Mouse (Mus musculus) neutrophil, adult 83 days (primary cell): Measurements from ENCODE around the gene Itgb2. TPM values are rescaled to one million over a fixed set of nuclear protein-coding genes. Genes with fewer than 3 reads are reported as not detected.

ENCODE experiments used
- total RNA-seq, 2 experiments: library from RNA; stranded (reverse); gene quantifications; one replicate each; pipeline ENCODE4 v1.2.4; 2023

Itgb2 gene
- total RNA-seq: 100 to 1,000 TPM; 782 to 835 TPM

DNA sequence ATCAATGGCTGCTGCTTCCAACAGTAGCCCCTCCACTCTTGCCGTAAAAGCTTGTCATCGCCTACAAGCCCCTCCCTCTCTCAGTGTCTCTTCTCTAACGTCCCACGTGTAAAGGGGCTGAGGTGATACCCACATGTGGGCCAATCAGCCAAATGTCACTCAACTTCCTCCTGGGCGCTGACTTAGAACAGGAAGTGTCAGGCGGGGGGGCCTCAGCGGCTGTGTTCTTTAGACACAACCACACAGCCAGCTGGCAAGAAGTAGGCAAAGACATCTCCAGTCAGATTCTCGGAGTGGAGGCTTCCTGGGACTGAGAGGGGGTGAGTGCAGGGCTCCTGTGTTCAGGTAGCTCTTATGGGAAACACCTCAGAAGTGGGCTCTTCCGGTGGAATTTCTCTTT is at the start of gene Itgb2:
TSS of gene Itgb2 (plus strand) at position 113 of the 400 bp plus-strand sequence.

DNA sequence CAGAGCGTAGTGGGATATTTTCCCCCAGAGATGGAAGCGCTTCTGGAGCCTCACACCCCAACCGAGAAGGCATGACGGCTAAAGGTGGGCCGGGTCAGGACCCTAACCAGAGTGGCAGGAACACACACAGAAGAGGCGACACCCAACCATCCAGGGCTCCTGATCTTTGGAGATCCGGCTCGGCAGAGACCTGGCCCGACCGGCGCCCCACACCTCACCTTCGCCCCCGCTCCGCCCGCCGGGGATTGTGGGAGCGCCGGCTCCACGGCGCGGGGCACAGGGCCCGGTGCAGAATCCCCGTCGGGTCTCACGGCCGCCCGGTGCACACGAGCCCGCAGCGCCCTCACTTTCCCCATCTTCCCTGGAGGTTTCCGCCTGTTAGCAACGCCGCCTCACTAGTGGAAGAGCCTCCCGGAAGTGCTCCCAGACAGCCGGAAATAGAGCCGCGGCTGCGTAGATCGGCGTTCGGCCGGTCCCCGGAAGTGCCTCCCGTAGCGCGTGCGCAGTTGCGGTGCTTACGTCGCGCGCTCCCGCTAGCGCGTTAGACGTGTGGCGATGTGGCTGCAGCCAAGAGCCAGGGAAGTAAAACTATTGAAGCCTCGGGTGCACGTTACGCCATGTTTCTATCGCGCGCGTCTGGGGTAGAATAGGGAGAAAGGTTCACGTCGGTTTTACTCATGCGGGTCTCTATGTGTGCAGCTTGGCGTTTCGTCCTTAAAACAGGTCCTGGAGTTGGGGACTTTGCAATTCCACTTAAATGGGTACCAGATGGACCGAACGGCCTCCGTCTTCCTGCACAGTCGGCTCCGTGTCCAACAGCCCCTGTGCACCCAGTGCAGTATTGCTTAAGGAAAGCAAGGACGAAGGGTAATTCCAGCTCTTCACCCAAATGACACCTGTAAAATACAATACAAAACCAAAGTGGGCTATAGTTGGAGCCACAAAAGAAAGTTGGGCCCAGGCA is 14.4 kb upstream of the Itgb2 start, which contains the start of gene Fam207a:
TSS of gene Fam207a (minus strand) at position 401 of the 964 bp plus-strand sequence.

DNA sequence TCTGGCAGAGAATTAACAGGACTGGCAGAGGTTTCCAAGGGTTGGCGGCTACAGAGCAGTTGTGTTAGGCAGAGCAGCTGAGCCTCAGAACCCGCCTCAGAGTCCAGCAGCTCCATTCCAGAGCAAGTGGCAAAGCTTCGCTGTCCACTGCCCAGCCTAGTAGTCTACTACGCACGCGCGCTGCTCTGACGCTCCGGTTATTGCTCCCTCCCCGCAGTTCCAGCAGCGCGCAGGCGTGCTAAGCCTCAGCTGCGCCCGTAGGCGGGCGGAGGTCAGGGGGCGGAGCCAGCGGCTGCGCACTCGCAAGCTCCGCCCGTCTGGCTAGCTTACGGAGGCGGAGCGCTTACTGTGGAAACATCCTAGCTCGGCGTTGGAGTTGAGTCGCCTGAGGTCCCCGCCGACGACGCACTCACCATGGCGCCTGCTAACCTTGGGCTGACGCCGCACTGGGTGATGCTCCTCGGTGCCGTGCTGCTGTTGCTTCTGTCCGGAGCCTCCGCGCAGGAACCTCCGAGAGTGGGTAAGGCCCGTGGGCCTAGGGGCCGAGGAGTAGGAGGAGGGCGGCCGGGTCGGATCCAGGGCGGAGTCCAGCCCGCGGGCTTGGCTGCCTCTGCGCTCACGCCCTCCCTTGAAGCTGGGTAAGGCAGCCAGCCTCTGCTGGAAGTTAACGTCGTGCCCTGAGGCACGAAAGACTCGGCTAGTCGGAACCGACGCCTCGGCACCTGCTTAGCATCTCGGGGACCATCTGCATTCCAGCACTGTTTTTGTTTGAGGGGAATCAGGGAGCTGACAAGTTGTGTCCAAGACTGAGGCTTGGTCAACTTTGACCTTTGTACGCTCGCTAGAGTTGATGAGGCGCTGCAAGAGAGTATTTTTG is 51.6 kb downstream of the Itgb2 start, which contains the start of gene Pttg1ip:
TSS of gene Pttg1ip (plus strand) at position 313 of the 877 bp plus-strand sequence.

DNA sequence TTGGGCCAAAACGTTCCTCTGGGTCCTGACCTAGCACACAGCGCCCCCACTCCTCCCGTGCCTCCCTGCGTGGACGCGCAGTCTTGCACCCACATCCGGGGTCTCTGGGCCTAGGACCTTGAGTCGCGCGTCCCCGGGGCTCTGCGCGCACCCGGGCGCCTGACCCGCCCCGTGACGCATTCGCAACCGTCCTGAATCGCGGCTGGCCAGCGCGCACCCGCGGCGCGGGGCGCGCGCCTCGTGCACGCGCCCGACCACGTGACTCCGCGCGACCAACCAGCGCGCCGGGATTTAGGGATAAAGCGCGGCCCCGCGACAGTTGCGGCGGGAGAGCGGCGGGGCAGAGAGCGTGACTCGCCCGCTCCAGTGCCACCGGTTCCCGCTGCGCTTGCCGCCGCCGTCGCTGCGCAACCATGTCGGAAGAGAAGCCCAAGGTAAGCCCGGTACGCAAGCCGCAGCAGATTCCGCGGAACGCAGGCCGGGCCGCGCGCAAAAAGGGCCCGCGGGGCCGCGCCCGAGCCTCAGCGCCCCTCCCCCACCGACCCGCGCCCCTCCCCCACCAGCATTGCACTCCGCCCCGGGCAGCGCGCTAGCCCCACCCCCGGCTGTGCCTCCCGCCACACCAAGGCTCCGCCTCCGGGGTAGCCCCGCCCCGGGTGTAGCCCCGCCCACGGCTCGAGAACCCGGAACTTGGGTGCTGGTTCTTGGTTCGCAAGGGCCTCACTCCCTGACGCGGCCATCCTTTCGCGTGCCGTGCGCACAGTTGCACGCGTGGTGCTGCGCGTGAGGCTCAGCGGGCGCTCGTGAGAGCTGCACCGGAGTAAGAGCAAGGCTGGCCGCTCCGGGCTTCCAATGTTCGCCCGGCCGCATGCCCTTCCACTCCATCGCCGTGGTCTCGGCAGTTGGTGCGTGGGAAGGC is 76.1 kb downstream of the Itgb2 start, which contains the start of the genes Sumo3 and Gm49325:
TSS of gene Sumo3 (plus strand) at position 190 of the 919 bp plus-strand sequence.
TSS of gene Gm49325 (plus strand) at position 290 of the 919 bp plus-strand sequence.

Other genes starting within 250 kb of the Itgb2 start
- gene Adarb1, start 112.0 kb upstream of the Itgb2 start, total RNA-seq: under 1 TPM; 0.18 to 0.35 TPM
- gene Fam207a, start 14.5 kb upstream of the Itgb2 start, total RNA-seq: 10 to 100 TPM; 15.7 to 16.4 TPM
- 10 to 100 TPM; 70.5 to 75.8 TPM for gene Pttg1ip, start 51.5 kb downstream of the Itgb2 start, total RNA-seq
- gene Sumo3, start 75.8 kb downstream of the Itgb2 start, total RNA-seq: 10 to 100 TPM; 54.9 to 60.9 TPM
- gene Gm49325, start 75.9 kb downstream of the Itgb2 start, total RNA-seq: 1 to 10 TPM in 1 of 2 experiments, not detected in 1; 4.6 TPM
- gene Ube2g2, start 92.0 kb downstream of the Itgb2 start, total RNA-seq: 10 to 100 TPM; 34.3 to 36.2 TPM
- gene Tspear, start 156.3 kb downstream of the Itgb2 start, total RNA-seq: not detected
- gene Gm19402, start 160.5 kb downstream of the Itgb2 start, total RNA-seq: not detected
- gene Gm9508, start 167.0 kb downstream of the Itgb2 start, total RNA-seq: not detected
- gene Gm10272, start 176.4 kb downstream of the Itgb2 start, total RNA-seq: not detected
- not detected for gene Gm10024, start 181.2 kb downstream of the Itgb2 start, total RNA-seq
- not detected for gene Gm10142, start 185.6 kb downstream of the Itgb2 start, total RNA-seq
- gene Krtap12-1, start 190.3 kb downstream of the Itgb2 start, total RNA-seq: not detected
- gene Gm10100, start 196.2 kb downstream of the Itgb2 start, total RNA-seq: not detected
- not detected for gene Gm18596, start 212.4 kb downstream of the Itgb2 start, total RNA-seq
- gene Gm9736, start 221.1 kb downstream of the Itgb2 start, total RNA-seq: not detected
- not detected for gene Gm3233, start 229.4 kb downstream of the Itgb2 start, total RNA-seq
- not detected for gene Gm3238, start 241.1 kb downstream of the Itgb2 start, total RNA-seq
- gene Gm7138, start 246.7 kb downstream of the Itgb2 start, total RNA-seq: not detected